Mouse (Mus musculus): ENCODE data around the gene Tmed6.
"Not testable (repeated sequence)": the region's sequence is repeated elsewhere in the genome, so short reads cannot be mapped to it uniquely, and the experiment has no call there.

Gene Tmed6

DNA sequence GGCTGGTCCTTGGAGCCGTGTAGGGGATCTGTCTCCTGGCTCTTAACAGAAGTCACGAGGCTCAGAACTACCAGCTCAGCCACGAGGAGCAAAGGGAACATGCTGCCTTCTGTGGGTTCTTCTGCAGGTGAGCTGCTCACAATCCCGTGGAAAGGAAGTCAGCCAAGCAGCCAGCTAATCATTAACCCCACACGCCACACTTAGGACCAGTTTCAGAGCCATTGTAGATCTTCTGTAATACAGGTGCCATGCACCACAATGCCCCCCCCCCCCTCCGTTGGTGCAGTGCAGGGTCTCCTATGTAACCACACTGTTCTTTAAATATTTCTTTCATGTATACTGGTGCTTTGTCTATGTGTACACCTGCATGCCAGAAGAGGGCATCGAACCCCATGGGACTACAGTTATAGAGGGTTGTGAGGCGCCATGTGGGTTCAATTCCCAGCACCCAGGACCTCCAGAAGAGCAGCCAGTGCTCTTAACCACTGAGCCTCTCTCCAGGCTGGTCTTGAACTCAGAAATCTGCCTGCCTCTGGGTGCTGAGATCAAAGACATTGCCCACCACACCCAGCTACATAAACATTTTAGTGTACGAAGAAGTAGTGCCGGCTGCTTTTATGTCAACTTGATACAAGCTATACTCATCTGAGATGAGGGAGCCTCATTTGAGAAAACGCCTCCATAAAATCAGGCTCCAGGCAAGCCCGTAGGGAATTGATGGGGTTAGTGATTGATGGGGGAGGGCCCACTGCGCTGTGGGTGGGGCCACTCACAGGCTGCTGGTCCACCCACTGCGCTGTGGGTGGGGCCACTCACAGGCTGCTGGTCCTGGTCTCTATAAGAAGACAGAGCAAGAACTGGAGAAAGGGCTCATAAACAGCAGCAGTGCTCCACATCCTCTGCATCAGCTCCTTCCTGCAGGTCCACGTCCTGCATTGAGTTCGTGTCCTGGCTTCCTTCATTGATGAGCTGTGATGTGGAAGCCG is at the start of gene Tmed6:
Gene Tmed6, minus strand, starts transcription at position 134 of the 986 bp plus-strand sequence.
- peak; percentile 74 for DNase-seq

GRCm38 (mm10) chr8:107115008-107115320 is 49.5 kb upstream of the Tmed6 start:
- DNase-seq: no peak

DNA sequence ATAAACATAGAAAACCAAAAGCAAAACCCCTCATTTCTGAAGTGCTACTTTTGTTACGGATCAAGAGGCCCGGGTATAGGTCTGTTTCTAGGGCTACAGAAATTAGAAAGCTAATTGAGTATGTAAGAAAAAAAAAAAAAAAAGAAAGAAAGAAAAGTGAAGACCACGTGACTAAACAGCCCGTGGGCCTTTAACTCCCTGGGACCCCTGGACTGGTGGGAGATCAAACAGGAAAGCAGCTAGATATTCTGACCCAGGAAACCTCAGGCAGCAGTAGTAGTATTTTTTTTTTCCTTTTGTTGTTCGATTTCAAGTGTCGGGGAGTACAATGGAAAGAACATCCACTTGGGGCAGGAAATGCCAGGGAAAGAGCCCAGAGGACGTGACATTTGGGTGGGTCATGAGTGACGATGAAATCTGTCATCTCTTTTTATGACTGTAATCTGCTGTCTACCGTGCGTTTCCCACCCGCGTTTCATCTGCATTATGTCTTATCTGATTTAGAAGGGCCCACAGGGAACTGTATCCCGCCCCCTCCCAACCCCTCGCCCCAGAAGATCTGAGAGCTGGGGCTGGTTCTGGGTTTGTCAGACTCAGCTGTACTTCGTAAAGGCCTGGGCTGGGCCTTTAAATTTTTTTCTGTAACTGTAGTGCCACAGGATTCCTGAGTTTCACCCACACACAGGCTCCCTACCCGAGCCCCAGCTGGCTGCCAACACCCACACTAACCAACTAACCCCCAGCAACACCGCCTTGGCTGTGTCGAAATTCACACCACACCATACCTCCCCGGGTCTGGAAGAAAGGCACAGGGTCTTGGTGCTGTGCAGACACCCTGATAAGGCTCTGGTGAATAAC is 48.9 kb upstream of the Tmed6 start:
- DNase-seq: peak; percentile 46

DNA sequence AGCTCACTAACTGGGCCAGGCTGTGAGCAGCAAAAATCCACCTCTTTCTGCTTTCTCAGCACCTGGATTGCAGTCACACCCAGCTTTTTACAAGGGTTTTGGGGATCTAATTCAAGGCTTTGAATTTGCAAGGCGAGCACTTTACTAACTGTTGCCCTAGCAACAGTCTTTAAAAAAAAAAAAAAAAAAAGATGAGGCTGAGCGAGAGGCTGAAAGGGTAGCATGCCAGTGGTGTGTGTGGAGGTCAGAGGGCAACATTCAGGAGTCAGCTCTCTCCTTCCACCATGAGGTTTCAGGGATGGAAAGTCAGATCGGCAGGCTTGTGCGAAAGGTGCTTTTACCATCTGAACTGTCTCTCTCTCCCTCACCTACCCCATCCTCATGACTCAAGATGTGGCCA is 47.8 kb upstream of the Tmed6 start:
- DNase-seq: no peak

DNA sequence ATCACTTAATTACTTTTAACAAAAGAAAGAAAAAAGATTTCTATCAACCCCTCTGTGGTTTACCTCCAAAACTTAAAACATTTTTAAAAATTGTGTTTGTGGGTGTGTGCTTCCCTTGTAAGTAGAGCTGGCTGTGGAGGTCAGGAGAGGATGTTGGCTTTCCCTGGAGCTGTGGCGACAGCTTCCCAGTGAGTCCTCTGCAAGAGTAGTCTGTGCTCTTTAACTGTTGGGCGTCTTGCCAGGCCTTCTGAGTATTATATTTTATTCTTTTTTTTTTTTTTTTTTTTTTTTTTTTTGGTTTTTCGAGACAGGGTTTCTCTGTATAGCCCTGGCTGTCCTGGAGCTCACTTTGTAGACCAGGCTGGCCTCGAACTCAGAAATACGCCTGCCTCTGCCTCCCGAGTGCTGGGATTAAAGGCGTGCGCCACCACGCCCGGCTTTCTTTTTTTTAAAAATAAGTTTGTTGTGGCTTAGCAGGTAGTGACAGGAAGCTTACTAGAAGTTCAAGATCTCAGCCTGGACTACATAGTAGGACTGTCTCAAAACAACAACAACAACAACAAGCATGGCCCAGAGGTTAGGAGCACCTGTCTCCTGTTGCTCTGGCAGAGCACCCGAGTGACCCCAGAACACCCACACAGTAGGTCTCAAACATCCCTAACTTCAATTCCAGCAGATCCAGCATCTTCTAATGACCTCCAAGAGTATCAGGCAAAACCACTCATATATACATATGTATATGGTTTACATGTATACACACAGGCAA is 46.1 kb upstream of the Tmed6 start:
- peak; percentile 74 for DNase-seq

DNA sequence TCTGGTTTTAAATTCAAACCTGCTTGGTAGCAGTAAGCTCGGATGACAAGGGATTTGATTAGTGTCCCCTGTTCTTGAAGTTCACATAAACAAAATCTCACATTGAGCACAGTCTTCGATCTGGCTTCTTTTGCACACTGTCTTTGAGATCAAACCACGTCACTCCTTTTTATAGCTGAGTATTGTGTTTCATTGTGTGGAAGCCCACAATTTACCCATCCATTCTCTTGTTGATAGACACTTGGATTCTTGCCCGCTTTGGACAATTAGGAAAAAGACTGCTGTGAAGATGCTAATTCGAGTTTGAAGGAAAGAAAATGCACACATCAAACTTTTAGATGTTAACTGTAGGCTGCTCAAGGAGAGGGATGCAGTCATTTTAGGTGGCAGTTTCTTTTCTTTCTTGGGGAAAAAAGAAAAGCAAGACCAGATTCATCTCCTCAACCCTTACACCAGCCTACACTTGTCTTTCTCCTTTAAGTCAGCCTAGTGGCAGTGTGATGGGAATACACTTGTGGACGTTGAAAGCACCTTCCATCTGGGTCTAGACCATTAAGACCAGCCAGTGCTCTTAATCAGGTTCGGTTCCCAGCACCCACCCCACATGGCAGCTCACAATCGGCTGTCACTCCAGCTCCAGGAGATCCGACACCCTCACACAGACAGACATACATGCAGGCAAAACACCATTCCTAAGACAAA is 45.3 kb upstream of the Tmed6 start:
- DNase-seq: no peak

- no peak for DNase-seq
Measured at GRCm38 (mm10) chr8:107109816-107110435, 44.5 kb upstream of the Tmed6 start.

- no peak for DNase-seq
Measured at GRCm38 (mm10) chr8:107108978-107109720, 43.7 kb upstream of the Tmed6 start.

GRCm38 (mm10) chr8:107108089-107108488 is 42.6 kb upstream of the Tmed6 start:
- DNase-seq: not testable (repeated sequence)

DNA sequence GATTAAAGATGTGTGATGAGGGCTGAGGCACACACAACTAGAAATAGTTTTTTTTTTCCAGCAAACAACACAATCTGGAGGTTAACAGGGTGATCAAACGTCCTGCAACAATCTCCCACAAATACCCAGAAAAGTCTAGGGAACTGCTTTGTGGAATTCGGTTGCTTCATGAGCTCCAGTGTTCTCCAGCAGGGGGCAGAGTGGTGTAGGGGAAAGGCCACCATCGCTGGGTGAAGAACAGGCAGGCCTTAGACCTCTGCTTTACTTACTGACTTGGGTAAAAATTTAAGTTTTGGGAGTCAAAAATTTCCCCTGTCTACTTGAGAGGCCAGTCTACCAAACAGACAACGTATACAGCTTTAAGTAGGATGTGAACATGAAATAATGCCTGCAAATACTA is 39.1 kb upstream of the Tmed6 start:
- DNase-seq: peak; percentile 90

DNA sequence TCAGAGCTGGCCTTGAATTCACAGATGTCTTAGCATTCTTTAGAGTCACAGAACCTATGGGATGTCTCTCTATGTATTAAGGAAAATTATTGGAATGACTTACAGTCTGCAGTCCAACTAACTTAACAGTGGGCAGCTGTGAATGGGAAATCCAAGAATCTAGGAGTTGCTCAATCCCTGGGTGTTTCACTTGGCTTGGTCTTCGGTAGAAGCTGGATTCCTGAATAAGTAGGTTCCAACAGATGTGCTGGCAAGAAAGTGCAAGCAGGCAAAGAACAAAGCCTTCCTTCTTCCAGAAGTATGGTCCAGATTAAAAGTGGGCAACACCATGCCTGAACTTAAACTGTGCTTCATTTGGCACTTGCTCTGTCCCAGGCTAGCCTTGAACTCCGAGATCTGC is 35.2 kb upstream of the Tmed6 start:
- DNase-seq: no peak

- DNase-seq: peak; percentile 96
Measured at GRCm38 (mm10) chr8:107096366-107097036, 31.1 kb upstream of the Tmed6 start, which contains the start of gene Terf2. Gene Terf2 (minus strand): TSS chr8:107096547.

GRCm38 (mm10) chr8:107095717-107096365 is 30.4 kb upstream of the Tmed6 start:
- DNase-seq: no peak

DNA sequence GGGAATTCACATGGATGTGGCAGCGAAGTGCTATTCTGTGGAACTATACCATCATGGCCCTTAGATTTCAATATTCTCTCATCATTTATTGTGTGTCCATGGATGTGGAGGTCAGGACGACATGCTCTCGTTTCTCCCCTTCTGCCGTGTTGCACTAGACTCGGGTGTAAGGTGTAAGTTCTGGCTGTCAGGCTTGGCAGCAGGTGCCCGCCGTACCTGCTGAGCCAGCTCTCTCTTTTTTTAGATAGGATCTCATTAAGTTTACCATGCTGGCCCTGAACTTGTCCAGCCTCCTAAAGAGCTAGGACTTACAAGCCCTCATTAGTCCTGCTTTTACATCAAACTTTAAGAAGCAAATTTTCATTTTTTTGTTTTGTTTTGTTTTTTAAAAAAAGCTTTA is 25.1 kb upstream of the Tmed6 start:
- DNase-seq: no peak

DNA sequence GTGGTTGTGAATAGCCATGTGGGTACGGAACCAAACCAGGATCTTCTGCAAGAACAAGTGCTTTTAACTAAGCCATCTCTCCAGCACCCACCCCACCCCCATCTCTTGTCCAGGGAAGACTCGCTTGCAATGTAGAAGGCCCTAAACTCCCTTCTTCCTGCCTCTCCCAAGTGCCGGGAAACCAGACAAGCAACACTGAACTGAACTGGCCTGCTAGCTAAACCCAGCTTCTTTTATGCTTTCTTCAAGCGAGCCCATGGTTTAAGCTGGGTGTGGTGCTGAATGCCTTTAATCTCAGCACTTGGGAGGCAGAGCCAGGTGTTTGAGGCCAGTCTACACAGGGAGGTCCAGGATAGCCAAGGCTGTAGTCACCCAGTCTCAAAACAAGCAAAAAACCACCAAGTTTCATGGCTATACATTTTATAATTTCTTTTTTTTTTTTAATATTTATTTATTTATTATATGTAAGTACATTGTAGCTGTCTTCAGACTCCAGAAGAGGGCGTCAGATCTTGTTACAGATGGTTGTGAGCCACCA is 23.2 kb upstream of the Tmed6 start:
- DNase-seq: no peak

DNA sequence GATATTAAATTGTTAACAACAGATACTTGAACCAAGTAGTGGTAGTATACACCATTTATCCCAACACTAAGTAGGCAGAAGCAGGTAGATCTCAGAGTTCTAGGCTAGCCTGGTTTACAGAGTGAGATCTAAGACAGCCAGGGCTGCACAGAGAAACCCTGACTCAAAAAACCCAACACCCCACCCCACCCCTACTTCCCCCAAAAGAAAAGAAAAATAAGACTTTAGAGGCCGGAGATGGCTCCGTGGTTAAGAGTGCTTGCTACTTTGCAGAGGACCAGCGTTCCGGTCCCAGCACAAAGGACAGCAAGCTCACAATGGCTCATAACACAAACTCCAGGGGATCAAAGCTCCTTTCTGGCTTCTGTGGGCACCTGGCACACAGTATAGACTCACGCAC is 20.6 kb upstream of the Tmed6 start:
- DNase-seq: no peak

- DNase-seq: peak; percentile 27
Measured at GRCm38 (mm10) chr8:107085358-107085757, 19.9 kb upstream of the Tmed6 start.

DNA sequence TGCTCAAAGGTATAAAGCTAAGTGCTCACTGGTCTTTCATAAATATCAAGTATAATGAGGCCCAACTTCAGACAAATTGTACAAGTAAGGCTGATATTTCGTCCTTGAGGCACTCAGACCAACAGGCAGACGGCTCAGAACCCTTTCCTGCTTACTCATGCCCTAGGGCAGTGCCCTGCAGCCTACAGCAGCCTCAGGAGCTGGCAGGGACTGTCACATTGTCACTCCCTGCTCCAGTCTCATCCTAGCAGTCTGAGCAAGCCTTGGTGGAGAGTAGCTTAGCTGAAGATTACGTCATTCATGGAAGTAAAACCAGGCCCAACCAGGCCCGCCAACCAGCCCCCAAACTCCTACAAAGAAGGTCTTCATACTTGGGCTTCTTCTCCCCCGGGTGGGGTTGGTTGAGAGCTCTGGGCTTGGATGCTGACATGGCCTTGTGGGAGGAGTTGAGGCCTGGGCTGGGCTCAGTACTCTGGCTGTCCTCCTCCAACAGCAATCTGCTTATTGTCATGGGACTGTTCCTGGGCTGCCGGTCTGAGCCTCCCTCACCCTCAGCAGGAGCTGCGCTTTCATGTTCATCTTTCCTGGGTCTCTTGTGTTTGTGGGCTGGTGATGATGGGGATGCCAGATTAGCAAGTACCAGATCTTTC is 10.9 kb upstream of the Tmed6 start:
- no peak for DNase-seq

- DNase-seq: no peak
Measured at GRCm38 (mm10) chr8:107074128-107074527, 8.7 kb upstream of the Tmed6 start.
